Mouse (Mus musculus): ENCODE measurements around the gene Arhgap27.

DNA sequence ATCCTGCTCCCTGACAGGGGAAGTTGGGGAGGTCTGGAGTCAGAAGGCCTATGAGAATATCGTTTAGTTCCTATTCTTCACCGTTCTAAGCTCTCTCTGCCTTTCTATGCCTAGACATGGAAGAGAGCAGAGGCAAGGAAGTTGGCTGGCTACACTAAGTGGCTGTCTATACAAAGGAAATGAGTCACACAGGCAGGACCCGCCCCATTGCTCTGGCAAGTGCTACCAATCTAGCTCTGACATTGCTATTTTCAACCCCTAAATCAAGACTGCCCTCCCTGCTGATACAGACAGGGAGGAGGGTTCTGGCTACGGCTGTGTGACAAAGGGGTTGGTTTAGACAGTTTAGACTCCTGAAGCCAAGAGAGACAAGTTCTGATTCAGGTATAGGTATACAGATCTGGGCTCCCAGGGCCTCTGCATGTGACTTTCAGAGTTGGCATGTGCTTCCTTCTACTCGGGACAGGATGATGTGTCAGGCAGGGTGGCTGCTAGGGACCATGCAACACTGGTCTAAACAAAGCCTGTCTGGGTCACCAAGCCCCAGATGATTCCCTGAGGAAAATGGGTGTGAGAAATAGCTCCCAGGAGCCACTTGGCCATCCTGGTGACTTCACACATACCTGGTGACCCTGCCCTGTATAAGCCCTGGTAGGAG is 18.6 kb upstream of the Arhgap27 start:
- TF ChIP-seq CTCF (IDR thresholded peaks at IDR 0.05; ENCODE audit: extremely low read depth, insufficient read depth, low read length) = no peak
- no peak for TF ChIP-seq POLR2A (IDR thresholded peaks at IDR 0.05; ENCODE audit: extremely low read depth, insufficient read depth, low read length)
